Mouse (Mus musculus) liver, adult 2 months (tissue): ENCODE measurements at regions not wholly inside any gene's neighbourhood (a gene's known extent, or its start where the extent isn't known, plus 50 kb on each side); places are given as distances from the start of the nearest gene placed in this dataset.

Experiments used
- DNase-seq: peaks from one replicate; pipeline ENCODE4 v3.0.0-alpha.2; 2011; ENCODE audit warnings: low read depth, low spot score; ENCODE audit errors: extremely low read depth
- H3K27ac ChIP-seq: fragments of 200-500 bp; replicated peaks from 2 replicates; pipeline ENCODE4 v1.5.1; 2012; ENCODE audit warnings: low read depth, mild to moderate bottlenecking, control low read depth, inconsistent platforms, low read length; ENCODE audit not compliant: insufficient read depth
- H3K27me3 ChIP-seq: fragments of 200-500 bp; 2 replicates; pipeline ENCODE4 v1.6.1; 2012; ENCODE audit warnings: mild to moderate bottlenecking, moderate library complexity, low read length, inconsistent platforms; ENCODE audit not compliant: control insufficient read depth, insufficient read depth
- H3K36me3 ChIP-seq: fragments of 200-500 bp; 2 replicates; pipeline ENCODE4 v1.6.1; 2012; ENCODE audit warnings: low read length, inconsistent platforms; ENCODE audit not compliant: control insufficient read depth, insufficient read depth
- H3K4me1 ChIP-seq: fragments of 200-500 bp; 2 replicates; pipeline ENCODE4 v1.6.1; 2011; ENCODE audit warnings: low read length; ENCODE audit not compliant: control insufficient read depth, insufficient read depth
- H3K4me3 ChIP-seq: fragments of 200-500 bp; 2 replicates; pipeline ENCODE4 v1.5.1; 2011; ENCODE audit warnings: low read depth, mild to moderate bottlenecking, control low read depth, low read length, moderate library complexity; ENCODE audit not compliant: insufficient read depth
- H3K79me2 ChIP-seq: fragments of 200-500 bp; 2 replicates; pipeline ENCODE4 v1.6.1; 2012; ENCODE audit warnings: inconsistent platforms, mild to moderate bottlenecking, low read length, moderate library complexity; ENCODE audit not compliant: control insufficient read depth, insufficient read depth
- H3K9ac ChIP-seq: fragments of 200-500 bp; 2 replicates; pipeline ENCODE4 v1.6.1; 2012; ENCODE audit warnings: low read depth, mild to moderate bottlenecking, control low read depth, inconsistent platforms, low read length
- CTCF ChIP-seq: fragments of 200-500 bp; IDR thresholded peaks from 2 replicates; pipeline ENCODE4 v1.5.1; 2011; ENCODE audit warnings: low read depth, low read length, control low read depth
- POLR2A ChIP-seq: fragments of 200-500 bp; IDR thresholded peaks from 2 replicates; pipeline ENCODE4 v1.6.1; 2011; ENCODE audit warnings: low read length, control low read depth; ENCODE audit not compliant: insufficient read depth; ENCODE audit errors: extremely low read depth
- WGBS: fragments of 180-500 bp; shearing (Covaris S2); methylation state at CpG from one replicate; pipeline ENCODE4 v1.1.7; 2018; 5-methylcytosine and 5-hydroxymethylcytosine counted together

- no peaks in the 10 kb centered on the region for H3K79me2 ChIP-seq
- H3K9ac ChIP-seq, result no peak overlapping the region
- no peak overlapping the region for H3K27ac ChIP-seq
- no peaks in the 10 kb centered on the region for H3K27me3 ChIP-seq
- no peak overlapping the region for H3K4me3 ChIP-seq
- DNase-seq, result no peak
- no peaks in the 10 kb centered on the region for H3K36me3 ChIP-seq
- WGBS, result 62% methylated on average over 7 of the region's 7 CpGs
- H3K4me1 ChIP-seq, result no peaks in the 10 kb centered on the region
- TF ChIP-seq POLR2A, result no peak
These were observed 267.0 kb upstream of the 3110018I06Rik start for GRCm38 (mm10) chr12:107221276-107221970.

- 73% methylated on average over 7 of the region's 7 CpGs for WGBS
- H3K4me1 ChIP-seq, result no peaks in the 10 kb centered on the region
- H3K36me3 ChIP-seq, result no peaks in the 10 kb centered on the region
- H3K9ac ChIP-seq, result no peak overlapping the region
- H3K27ac ChIP-seq, result no peak overlapping the region
- H3K27me3 ChIP-seq, result no peaks in the 10 kb centered on the region
- no peak for DNase-seq
- no peaks in the 10 kb centered on the region for H3K79me2 ChIP-seq
- no peak for TF ChIP-seq CTCF
- TF ChIP-seq POLR2A, result no peak
- no peak overlapping the region for H3K4me3 ChIP-seq
These were observed 266.3 kb upstream of the 3110018I06Rik start for GRCm38 (mm10) chr12:107222106-107222505.

DNA sequence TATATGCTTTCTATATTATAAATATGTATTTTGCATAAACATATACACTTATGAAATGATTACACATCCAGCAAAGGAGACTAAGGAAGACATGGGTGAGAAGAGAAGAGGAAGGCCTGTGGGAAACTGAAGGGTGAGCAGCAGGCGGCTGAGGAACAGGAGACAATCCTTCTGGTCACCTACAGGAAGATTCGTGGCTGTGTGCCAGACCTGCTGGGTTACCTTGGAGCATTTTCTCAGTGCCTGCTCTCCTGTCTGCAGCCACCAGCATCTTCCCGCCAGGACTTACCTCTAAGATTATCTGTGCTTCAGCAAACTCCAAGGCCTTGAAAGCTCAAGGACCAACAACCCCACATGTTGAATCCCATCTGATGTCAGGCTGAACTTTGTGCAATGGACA is 258.3 kb upstream of the 3110018I06Rik start:
- H3K36me3 ChIP-seq, result no peaks in the 10 kb centered on the region
- no peaks in the 10 kb centered on the region for H3K27me3 ChIP-seq
- H3K4me3 ChIP-seq, result no peak overlapping the region
- H3K4me1 ChIP-seq, result no peaks in the 10 kb centered on the region
- 85% methylated on average over 3 of the region's 3 CpGs for WGBS
- no peak for DNase-seq
- no peak for TF ChIP-seq POLR2A
- TF ChIP-seq CTCF, result no peak
- H3K79me2 ChIP-seq, result no peaks in the 10 kb centered on the region
- no peak overlapping the region for H3K27ac ChIP-seq
- H3K9ac ChIP-seq, result no peak overlapping the region

- DNase-seq, result no peak
- Histone ChIP-seq H3K27ac (no peak overlapping the region), H3K79me2 (no peaks in the 10 kb centered on the region), H3K27me3 (no peaks in the 10 kb centered on the region), H3K4me3 (no peak overlapping the region), H3K4me1 (no peaks in the 10 kb centered on the region), H3K9ac (no peak overlapping the region), H3K36me3 (no peaks in the 10 kb centered on the region)
- 25% methylated on average over 1 of the region's 1 CpGs for WGBS
- TF ChIP-seq POLR2A, result no peak
- no peak for TF ChIP-seq CTCF
These were observed 256.8 kb upstream of the 3110018I06Rik start for GRCm38 (mm10) chr12:107231629-107232028.

DNA sequence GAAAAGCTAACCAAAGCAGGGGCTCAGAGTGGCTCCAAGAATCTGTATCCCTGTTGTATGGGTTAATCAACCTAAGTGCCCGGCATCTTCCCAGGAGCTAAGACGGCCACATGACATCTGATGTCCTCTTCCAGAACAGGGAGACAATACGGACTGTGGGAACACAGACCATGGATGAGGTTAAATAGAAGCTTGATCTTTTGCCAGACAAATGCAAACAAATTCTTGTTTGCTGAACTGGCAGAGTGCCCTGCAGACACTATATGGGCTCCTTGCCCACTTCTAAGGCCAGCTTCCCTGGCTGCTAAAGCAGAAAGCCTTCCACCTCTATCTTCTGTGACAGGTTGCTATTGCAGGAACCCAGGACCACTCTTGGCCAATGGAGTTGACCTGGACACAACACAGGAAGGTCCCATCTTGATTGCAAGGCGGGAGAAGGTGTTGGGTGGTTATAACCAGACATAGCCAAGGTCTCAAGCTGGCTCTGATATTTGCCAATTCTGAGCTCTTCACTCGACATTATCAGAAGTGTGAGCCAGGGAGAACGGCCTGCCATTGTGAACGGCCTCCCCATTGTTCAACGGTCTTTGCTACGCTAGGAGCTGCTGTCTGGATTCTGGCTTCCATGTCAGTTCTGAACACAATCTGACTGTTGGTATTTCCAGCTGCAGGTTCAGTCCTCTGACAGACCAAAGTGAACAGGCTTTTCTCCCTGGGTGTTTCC is 237.5 kb upstream of the 3110018I06Rik start:
- Histone ChIP-seq H3K36me3 (no peaks in the 10 kb centered on the region), H3K4me1 (no peaks in the 10 kb centered on the region), H3K79me2 (no peaks in the 10 kb centered on the region), H3K9ac (no peak overlapping the region), H3K27me3 (no peaks in the 10 kb centered on the region), H3K4me3 (no peak overlapping the region), H3K27ac (no peak overlapping the region)
- no peak for TF ChIP-seq POLR2A
- 42% methylated on average over 9 of the region's 9 CpGs for WGBS
- DNase-seq, result no peak

GRCm38 (mm10) chr12:107251981-107252380 is 236.5 kb upstream of the 3110018I06Rik start:
- Histone ChIP-seq H3K27me3 (no peaks in the 10 kb centered on the region), H3K4me3 (no peak overlapping the region), H3K4me1 (no peaks in the 10 kb centered on the region), H3K36me3 (no peaks in the 10 kb centered on the region), H3K9ac (no peak overlapping the region), H3K79me2 (no peaks in the 10 kb centered on the region), H3K27ac (no peak overlapping the region)
- TF ChIP-seq CTCF (no peak), POLR2A (no peak)
- no peak for DNase-seq
- 89% methylated on average over 15 of the region's 15 CpGs for WGBS
